Mouse (Mus musculus): ENCODE data around the gene Matk.

DNA sequence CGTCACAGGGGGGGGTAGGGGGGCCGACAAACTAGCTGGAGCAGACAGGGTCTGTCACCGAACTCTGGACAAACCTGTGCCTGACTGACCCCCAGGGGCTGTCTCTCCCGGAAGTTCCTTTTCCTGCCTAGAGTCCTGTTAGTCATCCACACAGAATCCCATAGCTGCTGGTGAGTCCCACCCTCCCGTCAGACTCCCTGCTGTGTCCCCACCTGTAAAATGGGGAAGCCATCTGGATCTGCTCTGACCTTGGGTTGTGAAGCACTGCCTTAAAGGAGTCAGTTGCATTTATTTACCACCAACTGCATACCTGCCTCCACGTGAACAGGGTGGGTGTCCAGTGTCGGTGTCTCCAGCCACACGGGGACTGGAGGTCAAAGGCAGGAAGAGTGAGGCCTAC lies 41.7 kb downstream of the Matk start:
- TF ChIP-seq MAX (IDR thresholded peaks at IDR 0.05): no peak
- TF ChIP-seq MYOG (IDR thresholded peaks at IDR 0.05; ENCODE audit: control insufficient read depth, extremely low read depth, insufficient read length): no peak

All from C2C12 (cell line).